Mouse (Mus musculus): ENCODE data around the gene Glipr2. TPM values are rescaled to one million over a fixed set of nuclear protein-coding genes. Genes with fewer than 3 reads are reported as not detected.

The Glipr2 gene
- polyA plus RNA-seq, 1 experiment from 2014 or later: 73.9 TPM

GRCm38 (mm10) chr4:43972137-43972591 is 15.0 kb downstream of the Glipr2 start:
- Histone ChIP-seq H3K9ac (no peak overlapping the region; the same call in 1 of the 2 replicates), H3K9me3 (replicated peaks) (no peaks in the 10 kb centered on the region), H3K4me2 (peak overlapping the region; percentile 30), H3K36me3 (no peaks in the 10 kb centered on the region), H3K27me3 (no peaks in the 10 kb centered on the region), H3K4me3 (replicated peaks) (peak overlapping the region; percentile 0), H3K4me1 (peaks cover 41% of the 10 kb centered on the region), H3K27ac (peak overlapping the region; percentile 94)
- ATAC-seq (replicated peaks; ENCODE audit: low FRiP score): peak; percentile 85
- WGBS: 2% methylated on average over 8 of the region's 8 CpGs

GRCm38 (mm10) chr4:43973526-43973981 is 16.4 kb downstream of the Glipr2 start:
- Histone ChIP-seq H3K36me3 (no peaks in the 10 kb centered on the region), H3K27ac (peak overlapping the region; percentile 15; the same call in 1 of the 2 replicates), H3K4me2 (no peak overlapping the region), H3K27me3 (no peaks in the 10 kb centered on the region), H3K9ac (no peak overlapping the region), H3K4me1 (peaks cover 37% of the 10 kb centered on the region), H3K4me3 (replicated peaks) (no peak overlapping the region), H3K9me3 (replicated peaks) (no peaks in the 10 kb centered on the region)
- WGBS: 46% methylated on average over 4 of the region's 4 CpGs
- ATAC-seq (replicated peaks; ENCODE audit: low FRiP score): no peak

GRCm38 (mm10) chr4:43974914-43975616 is 17.9 kb downstream of the Glipr2 start:
- Histone ChIP-seq H3K4me1 (peaks cover 35% of the 10 kb centered on the region), H3K4me2 (no peak overlapping the region), H3K9me3 (replicated peaks) (no peaks in the 10 kb centered on the region), H3K27ac (no peak overlapping the region), H3K27me3 (no peaks in the 10 kb centered on the region), H3K36me3 (no peaks in the 10 kb centered on the region), H3K4me3 (replicated peaks) (no peak overlapping the region), H3K9ac (no peak overlapping the region)
- no peak for ATAC-seq (replicated peaks; ENCODE audit: low FRiP score)
- WGBS: 81% methylated on average over 10 of the region's 10 CpGs

- Histone ChIP-seq H3K27me3 (no peaks in the 10 kb centered on the region), H3K4me3 (replicated peaks) (no peak overlapping the region), H3K4me2 (no peak overlapping the region), H3K9me3 (replicated peaks) (no peaks in the 10 kb centered on the region), H3K27ac (no peak overlapping the region), H3K9ac (no peak overlapping the region), H3K36me3 (no peaks in the 10 kb centered on the region), H3K4me1 (peaks cover 35% of the 10 kb centered on the region)
- no peak for ATAC-seq (replicated peaks; ENCODE audit: low FRiP score)
- 81% methylated on average over 6 of the region's 6 CpGs for WGBS
Observed at GRCm38 (mm10) chr4:43976223-43976740, 19.1 kb downstream of the Glipr2 start.

- H3K27ac ChIP-seq: peak overlapping the region; percentile 71
- H3K4me1 ChIP-seq: peaks cover 21% of the 10 kb centered on the region
- no peak overlapping the region for H3K4me2 ChIP-seq
- ATAC-seq (replicated peaks; ENCODE audit: low FRiP score): peak; percentile 73
- H3K9ac ChIP-seq: no peak overlapping the region
- WGBS: 26% methylated on average over 17 of the region's 17 CpGs
- H3K36me3 ChIP-seq: no peaks in the 10 kb centered on the region
- no peak overlapping the region for H3K4me3 ChIP-seq (replicated peaks)
- no peaks in the 10 kb centered on the region for H3K9me3 ChIP-seq (replicated peaks)
- H3K27me3 ChIP-seq: no peaks in the 10 kb centered on the region
Observed at GRCm38 (mm10) chr4:43978521-43979443, 21.6 kb downstream of the Glipr2 start.

GRCm38 (mm10) chr4:43979746-43980145 is 22.5 kb downstream of the Glipr2 start:
- H3K27me3 ChIP-seq: no peaks in the 10 kb centered on the region

GRCm38 (mm10) chr4:43980236-43980635 is 23.0 kb downstream of the Glipr2 start:
- ATAC-seq (replicated peaks; ENCODE audit: low FRiP score): no peak
- Histone ChIP-seq H3K27ac (no peak overlapping the region), H3K4me1 (peaks cover 21% of the 10 kb centered on the region), H3K27me3 (no peaks in the 10 kb centered on the region), H3K4me3 (replicated peaks) (no peak overlapping the region), H3K36me3 (no peaks in the 10 kb centered on the region), H3K9me3 (replicated peaks) (no peaks in the 10 kb centered on the region), H3K4me2 (no peak overlapping the region), H3K9ac (no peak overlapping the region)
- 73% methylated on average over 4 of the region's 4 CpGs for WGBS

More at GRCm38 (mm10) chr4:43979746-43980145, 22.5 kb downstream of the Glipr2 start:
- H3K4me1 ChIP-seq: peaks cover 21% of the 10 kb centered on the region
- H3K27ac ChIP-seq: no peak overlapping the region
- no peaks in the 10 kb centered on the region for H3K9me3 ChIP-seq (replicated peaks)
- H3K4me3 ChIP-seq (replicated peaks): no peak overlapping the region
- no peak overlapping the region for H3K4me2 ChIP-seq
- no peaks in the 10 kb centered on the region for H3K36me3 ChIP-seq
- no peak for ATAC-seq (replicated peaks; ENCODE audit: low FRiP score)
- WGBS: 70% methylated on average over 3 of the region's 3 CpGs
- H3K9ac ChIP-seq: no peak overlapping the region

GRCm38 (mm10) chr4:43980846-43981245 is 23.6 kb downstream of the Glipr2 start:
- H3K9ac ChIP-seq: no peak overlapping the region
- no peaks in the 10 kb centered on the region for H3K27me3 ChIP-seq
- WGBS: 93% methylated on average over 6 of the region's 6 CpGs
- no peak overlapping the region for H3K4me3 ChIP-seq (replicated peaks)
- no peak for ATAC-seq (replicated peaks; ENCODE audit: low FRiP score)
- H3K4me2 ChIP-seq: no peak overlapping the region
- H3K27ac ChIP-seq: no peak overlapping the region
- H3K9me3 ChIP-seq (replicated peaks): no peaks in the 10 kb centered on the region
- no peaks in the 10 kb centered on the region for H3K36me3 ChIP-seq
- peaks cover 21% of the 10 kb centered on the region for H3K4me1 ChIP-seq

GRCm38 (mm10) chr4:43981251-43981650 is 24.1 kb downstream of the Glipr2 start:
- no peaks in the 10 kb centered on the region for H3K36me3 ChIP-seq
- H3K4me3 ChIP-seq (replicated peaks): no peak overlapping the region
- H3K27ac ChIP-seq: no peak overlapping the region
- no peak for ATAC-seq (replicated peaks; ENCODE audit: low FRiP score)
- 82% methylated on average over 7 of the region's 7 CpGs for WGBS
- H3K4me2 ChIP-seq: no peak overlapping the region
- no peaks in the 10 kb centered on the region for H3K9me3 ChIP-seq (replicated peaks)
- no peaks in the 10 kb centered on the region for H3K27me3 ChIP-seq
- peaks cover 17% of the 10 kb centered on the region for H3K4me1 ChIP-seq
- H3K9ac ChIP-seq: no peak overlapping the region

GRCm38 (mm10) chr4:43982053-43982732 is 25.0 kb downstream of the Glipr2 start:
- H3K4me2 ChIP-seq: peak overlapping the region; percentile 75

GRCm38 (mm10) chr4:43983181-43983580 is 26.0 kb downstream of the Glipr2 start, which contains the start of gene Ccin:
Ccin (plus strand) TSS chr4:43983483.
- Histone ChIP-seq H3K36me3 (no peaks in the 10 kb centered on the region), H3K27me3 (no peaks in the 10 kb centered on the region), H3K27ac (peak within 1 kb of the TSS; percentile 16; the same call in 1 of the 2 replicates), H3K4me3 (replicated peaks) (peak within 1 kb of the TSS; percentile 39), H3K4me2 (peak within 1 kb of the TSS; percentile 75), H3K9ac (peak within 1 kb of the TSS; percentile 52), H3K9me3 (replicated peaks) (no peaks in the 10 kb centered on the region), H3K4me1 (peaks cover 17% of the 10 kb centered on the region)
- ATAC-seq (replicated peaks; ENCODE audit: low FRiP score): no peak
- WGBS: 80% methylated on average over 11 of the region's 11 CpGs

More at GRCm38 (mm10) chr4:43982053-43982732, 25.0 kb downstream of the Glipr2 start:
- H3K27ac ChIP-seq: peak overlapping the region; percentile 16; the same call in 1 of the 2 replicates
- ATAC-seq (replicated peaks; ENCODE audit: low FRiP score): peak; percentile 93
- H3K36me3 ChIP-seq: no peaks in the 10 kb centered on the region
- H3K4me3 ChIP-seq (replicated peaks): peak overlapping the region; percentile 39
- H3K4me1 ChIP-seq: peaks cover 17% of the 10 kb centered on the region
- H3K9me3 ChIP-seq (replicated peaks): no peaks in the 10 kb centered on the region
- WGBS: 2% methylated on average over 24 of the region's 24 CpGs
- peak overlapping the region; percentile 52 for H3K9ac ChIP-seq
- H3K27me3 ChIP-seq: no peaks in the 10 kb centered on the region
